Mouse (Mus musculus) c-Kit-positive CD71-positive TER-119-positive erythroid progenitor cells, embryonic 14.5 days (primary cell): ENCODE data around the gene Cntn5.
"Not testable (repeated sequence)": the region's sequence is repeated elsewhere in the genome, so short reads cannot be mapped to it uniquely, and the experiment has no call there.

Experiments used
- DNase-seq: peaks from one replicate; pipeline ENCODE4 v3.0.0-alpha.2; 2013; ENCODE audit warnings: low spot score

Cntn5 gene

DNA sequence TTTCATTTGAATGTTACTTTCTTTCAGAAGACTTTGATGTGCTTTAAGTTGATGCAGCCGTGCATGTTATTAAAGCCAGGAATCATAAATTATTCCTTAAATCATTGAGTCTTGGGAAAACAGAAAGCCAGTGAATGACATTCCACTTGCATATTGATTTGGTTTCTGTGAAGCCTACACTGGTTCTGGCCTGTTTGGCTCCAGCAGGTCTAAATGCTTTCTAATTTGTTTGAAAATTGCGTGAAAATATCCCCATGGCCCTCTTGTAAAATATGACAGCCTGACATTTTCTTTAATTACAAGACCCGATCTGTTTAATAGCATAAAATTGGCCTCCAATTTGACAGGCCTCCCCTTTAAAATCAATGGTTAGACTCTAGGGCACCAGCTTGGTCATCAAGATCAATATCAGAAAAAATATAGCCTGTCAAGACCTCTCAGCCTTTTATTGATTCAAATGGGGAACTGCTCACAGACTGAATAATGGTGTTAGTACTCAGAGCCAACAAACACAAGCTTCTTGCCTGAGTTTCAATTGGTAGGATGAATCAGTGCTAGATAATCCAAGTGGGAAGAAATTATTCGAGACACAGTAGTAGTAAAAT, 247.3 kb downstream of the Cntn5 start:
- no peak for DNase-seq

DNA sequence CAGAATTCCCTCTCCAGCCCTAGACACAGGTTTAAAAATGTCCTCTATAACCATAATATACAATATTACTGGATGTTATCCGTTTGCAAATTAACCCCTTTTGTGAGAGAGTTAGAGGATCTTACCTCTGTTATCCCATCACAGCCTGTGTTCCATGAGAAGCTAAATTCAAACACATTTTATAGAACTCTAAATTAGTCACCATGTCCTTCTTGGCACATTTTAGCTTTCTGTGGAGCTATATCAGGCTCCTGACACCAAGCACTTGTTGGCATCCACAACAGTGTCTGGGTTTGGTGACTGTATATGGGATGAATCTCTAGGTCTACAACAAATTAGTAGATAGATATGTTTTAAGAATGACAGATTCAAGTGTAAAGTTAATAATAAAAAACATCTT, 253.9 kb downstream of the Cntn5 start:
- DNase-seq, result no peak

DNA sequence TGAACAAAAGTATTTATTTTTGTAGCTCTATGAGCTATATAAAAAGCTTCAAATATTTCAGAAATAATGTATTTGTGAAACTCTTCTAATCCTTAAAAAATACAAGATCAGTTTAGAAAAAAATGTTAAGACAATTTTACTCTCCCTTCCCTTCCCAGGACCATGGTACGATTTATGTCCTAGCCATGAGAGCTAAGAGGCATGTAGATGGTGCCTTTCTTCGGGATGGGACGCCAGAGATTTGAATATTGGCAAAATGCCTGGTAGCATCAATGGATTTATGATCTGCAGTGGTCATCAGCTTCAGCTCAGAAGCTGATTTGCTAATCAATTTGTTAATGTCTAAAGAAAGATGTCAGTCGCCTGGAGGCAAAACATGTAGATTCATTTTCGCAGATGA, 258.6 kb downstream of the Cntn5 start:
- no peak for DNase-seq

DNA sequence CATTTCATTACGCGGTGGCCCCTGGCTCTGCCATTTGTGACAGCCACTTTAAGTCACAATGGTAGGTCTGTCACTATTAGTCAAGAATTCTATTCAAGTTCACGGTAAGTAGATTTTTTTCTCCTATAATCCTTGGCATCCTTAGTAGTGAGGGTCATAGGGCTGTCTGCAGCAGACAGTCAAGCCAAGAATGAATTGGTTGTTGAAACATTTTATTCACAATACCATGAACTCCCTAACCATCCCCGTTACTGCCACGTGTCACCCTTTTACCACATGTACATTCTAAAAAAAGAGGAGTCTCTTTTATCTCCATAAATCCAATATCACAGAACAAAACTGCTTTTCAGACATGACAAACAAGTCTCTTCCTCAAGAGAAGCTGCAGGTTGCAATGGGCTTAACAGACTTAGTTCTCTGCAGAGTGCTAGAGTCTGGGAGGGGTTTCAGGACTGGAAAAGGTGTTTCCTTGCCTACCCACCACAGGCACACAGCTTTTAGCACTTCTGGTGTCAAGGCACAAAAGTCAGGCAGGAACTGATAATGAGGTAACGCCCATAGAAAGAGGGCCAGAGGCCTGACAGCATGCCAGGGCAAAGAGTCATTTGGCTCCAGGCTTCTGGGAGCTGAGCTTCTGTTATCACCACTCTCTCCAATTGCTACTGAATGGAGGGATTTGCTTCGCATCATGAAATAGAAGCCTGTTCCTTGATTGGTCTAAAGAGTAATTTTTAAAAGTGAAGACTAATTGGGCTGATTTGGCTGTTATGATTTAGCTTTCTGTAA, 259.3 kb downstream of the Cntn5 start:
- no peak for DNase-seq

DNA sequence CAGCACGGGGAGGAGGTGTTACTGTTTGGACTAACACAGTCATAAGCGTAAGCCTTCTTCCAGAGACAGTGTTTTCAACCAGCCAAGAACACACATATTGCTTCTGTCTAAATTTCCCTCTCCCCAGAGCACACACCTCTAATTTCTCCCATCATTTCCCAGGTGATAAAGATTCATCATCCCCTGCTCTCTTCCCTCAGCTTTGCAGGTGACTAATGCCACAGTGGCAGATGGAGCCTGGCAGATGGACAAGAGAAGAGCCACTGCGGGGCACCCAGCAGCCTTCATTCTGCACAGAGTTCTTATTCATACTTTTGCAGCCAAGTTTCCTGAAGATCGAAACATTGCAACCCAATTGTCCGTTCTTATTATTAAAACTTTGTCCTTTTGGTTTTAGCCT, 286.5 kb downstream of the Cntn5 start:
- no peak for DNase-seq

DNA sequence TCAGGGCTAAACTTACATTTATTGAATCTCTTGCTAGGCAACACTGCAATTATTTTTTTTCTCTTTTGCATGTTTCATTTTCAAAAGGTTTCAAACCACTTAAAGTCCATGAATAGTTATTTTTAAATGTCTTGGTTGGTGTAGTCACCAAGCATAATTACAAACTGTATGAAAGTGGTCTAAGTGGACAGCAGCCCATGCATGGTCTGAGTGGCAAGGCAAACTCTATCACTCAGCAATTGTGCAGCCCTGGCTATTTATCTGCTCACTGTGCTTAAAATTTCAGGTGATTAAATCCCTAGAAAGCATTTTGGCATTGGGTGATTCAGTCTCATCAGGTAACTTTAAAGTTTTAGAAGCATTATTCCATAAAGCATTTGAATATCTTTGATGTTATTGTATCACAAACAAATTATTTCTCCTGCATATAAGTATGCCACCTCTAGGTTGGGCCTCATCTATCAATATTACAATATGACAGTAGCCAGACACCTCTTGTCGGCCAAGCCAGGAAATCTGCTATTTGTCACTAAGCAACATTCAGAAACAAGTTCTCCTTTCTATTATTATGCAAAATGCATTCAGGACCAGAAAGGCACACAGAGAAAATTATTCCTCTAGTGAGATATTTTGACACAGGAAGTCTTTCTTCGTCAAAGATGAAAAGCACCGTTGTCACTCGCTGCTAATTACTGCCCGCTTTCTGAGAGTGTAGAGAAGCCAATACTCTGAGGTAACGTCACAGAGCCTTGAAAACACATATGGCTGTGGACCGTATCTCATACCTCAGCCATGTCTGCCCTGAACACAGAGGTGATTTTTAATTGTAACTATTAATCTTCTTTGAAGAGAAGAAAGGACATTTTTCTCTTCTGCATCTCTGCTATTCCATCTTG, 329.0 kb downstream of the Cntn5 start:
- DNase-seq, result no peak

DNA sequence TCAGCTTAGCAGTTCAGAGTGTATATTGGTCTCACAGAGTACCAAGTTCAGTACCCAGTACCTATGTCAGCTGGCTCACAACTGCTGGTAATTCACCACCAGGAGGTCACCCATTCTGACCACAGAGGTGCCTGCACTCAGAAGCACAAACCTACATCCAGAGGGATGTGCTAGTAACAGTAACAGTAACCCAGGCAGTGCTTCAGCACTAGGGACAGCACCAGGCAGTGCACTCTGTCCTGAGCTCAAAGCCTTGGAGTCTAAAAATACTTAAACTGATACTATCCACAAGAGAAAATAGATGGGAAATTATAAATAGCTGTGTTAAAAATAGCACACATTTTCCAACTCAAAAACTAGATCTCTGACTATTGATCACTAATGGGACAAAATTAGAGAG, 334.7 kb downstream of the Cntn5 start:
- no peak for DNase-seq

DNA sequence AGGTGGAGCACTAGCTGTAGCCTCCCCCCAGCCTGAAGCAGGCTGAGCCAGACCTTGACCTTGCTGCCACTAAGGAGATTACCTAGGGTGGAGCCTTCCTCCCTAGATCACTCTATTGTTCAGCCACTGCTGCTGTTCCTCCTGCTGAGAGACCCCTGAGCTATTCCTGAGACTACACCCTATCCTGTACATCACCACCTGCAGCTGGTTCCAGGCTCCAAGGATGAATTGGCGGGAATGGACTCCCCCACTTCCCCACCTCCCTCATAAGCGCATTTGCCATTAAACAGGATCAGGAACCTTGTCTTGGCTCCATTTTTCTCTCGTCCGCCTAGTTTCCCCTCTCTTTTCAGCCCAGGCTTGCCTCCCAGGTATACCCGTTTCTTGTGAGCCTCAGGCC, 363.7 kb downstream of the Cntn5 start:
- DNase-seq, result not testable (repeated sequence)

DNA sequence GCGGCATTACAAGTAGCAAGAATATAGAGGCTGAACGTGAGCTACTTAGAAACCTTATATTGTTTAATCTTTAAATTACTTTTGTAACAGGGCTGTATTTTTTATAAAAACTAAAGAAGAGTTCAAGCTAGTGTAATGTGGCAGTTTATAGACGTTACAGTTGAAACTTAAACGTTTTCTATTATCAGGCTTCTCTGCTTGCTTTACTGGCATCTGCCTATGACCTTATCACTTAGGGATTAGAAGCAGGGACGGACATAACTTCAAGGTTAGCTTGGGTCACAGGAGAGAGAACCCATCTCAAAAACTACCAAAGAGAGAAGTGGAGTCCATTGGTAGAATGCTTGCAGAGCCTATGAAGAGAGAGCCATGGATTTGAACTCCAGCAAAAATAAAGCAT, 372.3 kb downstream of the Cntn5 start:
- no peak for DNase-seq

DNA sequence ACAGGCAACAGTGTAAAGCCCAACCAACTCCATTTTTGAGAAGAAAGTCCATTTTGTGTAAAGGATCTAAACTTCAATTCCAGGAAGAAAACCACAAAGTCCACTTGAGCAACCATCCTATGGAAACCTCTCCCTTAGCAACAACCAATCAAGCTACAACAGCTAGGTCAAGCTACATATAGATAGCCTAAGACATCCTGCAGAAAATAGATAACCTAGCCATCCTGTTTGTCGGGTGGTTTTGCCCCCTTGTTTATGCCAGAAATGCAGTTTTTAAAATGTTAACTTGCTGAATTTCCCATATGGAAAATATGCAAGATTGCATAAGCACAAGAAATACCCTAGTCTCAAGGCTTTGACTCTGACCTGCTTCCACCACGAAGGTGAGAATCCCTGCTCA, 373.5 kb downstream of the Cntn5 start:
- DNase-seq, result no peak

DNA sequence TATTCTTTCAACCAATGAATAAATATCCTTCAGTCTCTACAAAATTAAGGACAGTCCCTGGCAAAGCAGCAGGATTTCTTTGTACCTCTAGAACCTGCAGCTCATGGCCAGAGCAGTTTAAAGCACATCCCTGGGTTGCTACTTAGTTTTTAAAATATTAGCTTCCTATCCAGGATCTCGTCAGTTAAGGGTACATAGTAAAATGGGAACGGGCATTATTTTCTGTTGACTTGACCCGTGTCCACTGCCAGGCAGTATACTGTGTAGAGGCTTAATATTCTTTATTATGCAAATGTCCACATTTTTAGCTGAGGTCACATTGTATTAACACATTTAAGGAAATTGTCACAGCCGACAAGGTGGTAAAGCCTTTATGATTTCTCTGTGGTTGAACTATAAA, 375.0 kb downstream of the Cntn5 start:
- no peak for DNase-seq

DNA sequence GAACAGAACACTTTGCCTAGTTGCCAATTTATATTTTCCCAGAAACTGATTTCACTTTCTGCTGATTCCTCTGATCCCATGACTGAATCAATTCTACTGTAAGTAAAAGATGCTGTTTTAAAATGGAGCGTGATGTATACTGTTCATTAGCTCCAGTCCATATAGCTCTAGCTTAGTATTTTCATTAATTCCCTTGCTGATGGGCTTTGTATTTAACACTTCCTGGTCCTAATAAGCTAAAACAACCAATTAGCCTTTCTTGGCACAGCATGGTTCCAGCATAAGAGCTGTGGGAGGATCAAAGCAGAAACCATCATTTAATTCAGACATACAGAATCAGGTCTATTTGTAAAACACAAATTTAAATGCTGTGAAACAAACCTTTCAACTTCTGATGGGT, 375.5 kb downstream of the Cntn5 start:
- no peak for DNase-seq

DNA sequence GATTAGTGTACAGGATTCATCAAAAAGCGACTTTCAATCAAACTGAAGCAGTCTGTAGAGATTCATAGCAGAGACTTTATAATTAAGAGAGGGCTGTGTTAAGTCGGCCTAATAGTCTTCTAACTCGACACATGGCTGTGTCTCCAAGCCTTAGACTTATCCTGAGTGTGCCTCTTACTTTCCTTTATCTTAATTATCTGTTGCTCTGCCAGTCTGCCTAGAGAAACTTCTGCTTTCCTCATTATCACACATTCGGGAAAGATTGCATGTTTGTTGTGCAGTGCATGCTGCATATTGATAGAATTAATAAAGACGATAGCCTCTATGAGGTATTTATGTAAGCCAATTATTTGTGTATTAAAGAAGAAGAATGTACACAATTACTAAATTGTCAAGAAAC, 375.9 kb downstream of the Cntn5 start:
- DNase-seq, result no peak

DNA sequence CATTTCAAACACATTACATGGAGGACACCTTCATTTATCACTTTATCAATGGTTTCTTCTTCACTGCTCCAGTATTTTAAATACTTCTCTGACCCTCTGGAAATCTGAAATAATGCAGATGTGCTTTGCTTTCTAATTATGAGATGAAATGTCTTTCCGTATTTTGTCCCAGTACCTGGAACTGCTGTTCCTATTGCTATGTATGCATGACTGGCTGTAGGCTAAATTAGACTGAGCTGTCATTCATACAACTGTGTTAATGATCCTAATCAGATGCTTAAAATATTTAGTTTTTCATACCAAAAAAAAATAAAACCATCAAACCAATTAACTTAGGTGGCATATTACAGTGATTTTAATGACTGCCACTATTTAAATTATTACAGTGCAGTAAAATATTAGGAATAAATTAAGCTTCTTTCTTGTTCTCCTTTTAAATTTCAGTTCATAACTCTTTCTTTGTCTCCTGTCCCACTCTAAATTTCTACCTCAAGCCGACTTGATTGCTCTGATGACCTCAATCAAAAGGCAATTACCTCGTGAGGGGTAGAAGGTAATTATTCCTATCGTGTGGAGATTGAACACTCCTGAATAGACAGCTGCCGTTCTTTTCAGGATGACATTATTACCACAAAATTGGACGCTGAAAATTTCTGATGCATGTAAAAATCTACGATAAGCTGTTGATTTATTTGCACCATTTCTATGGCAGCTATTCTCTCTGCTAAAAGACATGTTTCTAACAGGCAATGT, 378.5 kb downstream of the Cntn5 start:
- DNase-seq, result no peak

DNA sequence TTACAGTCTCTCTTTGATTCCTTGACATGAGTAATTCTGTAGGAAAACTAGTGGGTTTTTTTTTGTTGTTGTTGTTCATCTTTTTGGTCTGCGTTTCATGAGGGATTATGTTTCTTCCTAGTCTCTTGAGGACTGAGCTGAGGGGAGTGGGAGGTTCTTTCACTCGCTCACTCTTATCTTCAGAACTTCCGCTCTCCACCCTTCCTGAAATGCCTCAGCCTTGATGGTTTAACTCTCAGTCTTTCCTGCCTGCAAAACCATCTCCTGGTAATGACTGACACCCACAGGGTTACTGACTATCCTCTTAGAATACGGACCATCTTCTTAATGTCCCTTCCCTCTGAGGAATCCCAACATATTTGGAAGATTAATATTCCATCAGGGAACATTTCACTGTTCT, 382.0 kb downstream of the Cntn5 start:
- DNase-seq, result no peak

DNA sequence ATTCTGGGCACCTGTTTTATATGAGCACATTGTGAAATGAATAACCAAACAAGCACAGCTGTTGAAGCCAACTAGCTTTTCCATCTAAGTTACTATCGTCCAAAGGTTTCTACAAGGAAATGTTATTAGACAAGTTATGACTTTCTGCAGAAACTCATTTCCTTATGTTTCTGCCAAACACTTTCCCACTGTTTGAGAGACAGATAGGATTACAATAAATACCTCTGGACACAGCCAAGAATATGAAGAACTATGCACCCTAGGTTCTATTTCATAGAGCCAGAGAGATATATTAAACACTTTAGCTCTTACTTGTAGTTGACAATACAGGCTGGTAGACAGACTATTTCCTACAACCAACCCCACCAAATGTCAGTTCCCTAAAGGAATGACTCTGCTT, 383.5 kb downstream of the Cntn5 start:
- no peak for DNase-seq

DNA sequence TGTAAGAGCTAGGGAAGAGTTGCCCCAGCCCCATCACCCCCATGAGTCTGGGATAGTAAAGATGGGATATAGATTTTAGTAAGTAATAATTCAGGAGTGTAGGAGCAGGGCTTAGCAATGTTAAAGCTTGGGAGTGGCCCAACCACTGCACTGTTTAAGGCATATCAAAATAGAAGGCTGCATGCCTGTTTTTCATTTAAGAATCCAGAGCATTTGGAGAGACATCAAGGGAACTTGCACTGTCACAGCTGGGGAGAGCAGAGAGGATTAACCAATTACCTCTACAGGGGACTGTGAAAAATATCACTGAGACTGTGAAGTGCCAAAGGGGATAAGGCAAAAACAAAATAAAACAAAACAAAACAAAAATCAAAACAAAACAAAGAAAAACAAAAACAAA, 412.3 kb downstream of the Cntn5 start:
- DNase-seq, result no peak

DNA sequence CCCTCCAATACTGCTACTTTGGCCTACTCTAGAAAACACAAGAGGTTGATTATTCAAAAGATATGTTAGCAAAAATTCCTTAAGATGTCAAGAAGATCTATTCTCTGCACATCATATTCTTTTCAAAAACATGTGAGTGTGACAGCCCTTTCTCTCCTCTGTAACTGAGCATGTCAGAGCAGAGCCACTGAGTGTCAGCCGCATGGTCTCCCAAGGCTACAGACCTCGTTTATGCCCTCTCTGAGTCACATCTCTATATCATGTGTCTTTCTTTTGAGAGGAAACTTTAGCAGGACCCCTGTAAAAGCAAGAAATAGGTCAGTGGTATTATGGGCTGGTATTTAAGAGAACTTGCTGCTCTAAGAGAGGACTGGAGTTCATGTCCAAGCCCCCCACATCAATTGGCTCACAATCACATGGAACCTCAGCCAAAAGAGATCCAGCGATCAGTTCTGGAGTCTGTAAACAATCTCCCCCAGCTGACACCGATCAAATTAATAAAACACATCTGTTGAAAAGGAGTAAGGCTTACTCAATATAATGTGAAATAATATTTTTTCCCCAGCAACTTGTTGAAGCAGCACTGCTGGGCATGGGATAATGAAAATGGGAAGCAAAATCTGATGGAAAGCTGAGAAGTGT, 433.0 kb downstream of the Cntn5 start:
- DNase-seq, result no peak

DNA sequence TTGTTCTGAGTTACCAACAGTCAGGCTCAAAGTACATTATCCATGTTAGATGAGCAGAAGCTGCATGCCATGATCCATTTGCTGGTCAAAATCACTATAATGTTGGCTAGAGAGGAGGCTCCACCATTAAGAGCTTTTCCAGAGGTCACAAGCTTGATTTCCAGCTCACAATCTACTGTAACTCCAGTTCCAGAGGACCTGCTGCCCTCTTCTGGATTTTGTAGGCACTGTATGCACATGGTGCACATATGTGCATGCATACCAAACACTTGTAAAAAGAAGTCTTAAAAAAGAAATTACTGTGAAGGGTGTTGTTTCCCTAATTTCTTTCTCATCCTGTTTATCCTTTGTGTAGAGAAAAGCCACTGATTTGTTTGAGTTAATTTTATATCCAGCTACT, 439.8 kb downstream of the Cntn5 start:
- no peak for DNase-seq

DNA sequence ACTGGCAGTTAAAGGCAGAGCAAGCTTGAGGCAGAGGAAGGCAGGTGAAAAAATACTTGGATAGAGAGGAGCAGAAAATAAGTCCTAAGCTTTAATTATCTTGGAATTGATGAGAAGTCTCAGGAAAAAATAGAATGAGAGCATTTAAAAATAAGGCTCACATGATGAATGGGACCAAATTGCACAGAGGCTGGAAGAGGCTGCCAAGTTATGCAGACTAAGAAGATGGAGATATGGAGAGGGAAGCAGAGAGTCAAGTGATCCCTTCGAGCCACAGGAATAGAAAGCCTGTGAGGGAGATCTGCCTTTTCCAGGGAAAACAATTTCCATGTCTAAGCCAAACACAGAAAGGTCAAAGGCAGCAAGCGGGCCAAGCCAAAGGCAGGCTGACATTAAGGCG, 446.7 kb downstream of the Cntn5 start:
- DNase-seq, result no peak

DNA sequence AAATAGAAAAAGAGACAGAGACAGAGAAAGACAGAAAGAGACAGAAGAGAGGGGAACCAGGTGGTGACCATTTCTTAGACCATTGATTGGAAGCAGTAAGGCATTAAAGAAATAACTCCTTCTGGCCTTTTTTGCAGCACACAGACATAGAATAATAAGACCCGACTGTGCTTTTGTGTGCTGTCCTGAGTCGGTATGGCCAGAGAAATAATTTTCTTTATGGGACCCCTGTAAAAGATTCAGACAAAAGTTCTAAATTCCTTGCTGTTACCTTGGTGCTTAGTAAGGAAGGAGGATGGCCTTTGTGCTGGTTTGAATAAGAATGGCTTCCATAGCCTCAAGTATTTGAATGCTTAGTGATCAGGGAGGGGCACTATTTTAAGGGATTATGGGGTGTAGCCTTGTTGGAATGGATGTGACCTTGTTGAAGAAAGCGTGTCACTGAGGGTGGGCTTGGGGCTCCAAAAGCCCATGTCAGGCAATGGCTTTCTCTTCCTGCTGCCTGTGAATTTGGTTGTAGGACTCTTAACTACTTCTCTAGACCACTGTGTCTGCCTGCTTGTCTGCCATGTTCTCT, 455.5 kb downstream of the Cntn5 start:
- DNase-seq, result no peak
